Mouse (Mus musculus) heart, postnatal 25 days (tissue): ENCODE results near the gene Adm. TPM values are rescaled to one million over a fixed set of nuclear protein-coding genes. Genes with fewer than 3 reads are reported as not detected.
"Not testable (repeated sequence)": the region's sequence is repeated elsewhere in the genome, so short reads cannot be mapped to it uniquely, and the experiment has no call there.

Source experiments
- DNase-seq: peaks from one replicate; pipeline ENCODE4 v3.0.0; 2022; ENCODE audit warnings: low spot score
- intact Hi-C: fragments of 180-260 bp; cut with DNase I; formaldehyde crosslinking; loops from one replicate; pipeline ENCODE4 v1.15.1; 2025
- total RNA-seq, 2 experiments: library from RNA; stranded (reverse); gene quantifications; 2 replicates each; pipeline ENCODE4 v1.2.3; 2021

Adm gene
- total RNA-seq, result 10 to 100 TPM in 1 of 2 experiments, 1 to 10 TPM in 1; 9.6 to 13.0 TPM

DNA sequence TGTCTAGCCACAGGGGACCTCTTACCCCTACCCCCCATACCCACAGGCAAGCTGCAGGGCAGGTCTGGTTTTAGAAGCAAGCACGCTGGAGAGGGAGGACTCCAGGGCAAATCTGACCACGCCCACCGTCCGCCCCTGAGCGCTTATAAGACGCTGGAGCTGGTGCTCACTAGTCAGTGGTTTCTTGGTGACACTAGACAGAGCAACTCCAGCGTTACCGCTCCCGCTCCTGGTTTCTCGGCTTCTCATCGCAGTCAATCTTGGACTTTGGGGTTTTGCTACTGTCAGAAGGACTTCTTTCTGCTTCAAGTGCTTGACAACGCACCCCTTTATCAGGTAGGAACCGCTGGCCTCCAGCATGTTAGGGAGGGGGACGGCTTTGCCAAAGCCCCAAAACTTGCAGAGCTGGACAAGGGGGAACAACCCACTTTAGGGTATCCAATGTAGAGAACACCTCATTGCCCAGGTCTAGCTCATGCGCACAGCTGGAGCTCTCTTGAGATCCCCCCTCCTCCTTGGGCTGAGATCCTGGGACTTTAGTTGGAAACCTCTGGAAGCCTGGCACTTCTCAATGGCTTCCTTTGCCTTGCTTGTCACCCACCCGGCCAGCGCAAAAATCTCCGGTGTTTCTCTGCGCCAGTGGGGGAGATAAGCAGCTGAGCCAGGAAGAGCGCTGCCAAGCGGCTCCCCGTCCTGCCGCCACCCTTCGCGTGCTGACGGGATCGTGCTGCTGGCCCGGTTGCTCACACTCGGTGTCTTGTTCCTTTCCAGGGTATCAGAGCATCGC, at the start of gene Adm:
TSS of gene Adm (plus strand) at position 176 of the 787 bp plus-strand sequence.
- intact Hi-C loops, result loop anchor here (5.0 kb wide), 2 partner anchors 45 to 240 kb away; no protein-coding TSS in a partner anchor
- peak; percentile 78 for DNase-seq

- intact Hi-C loops, result loop anchor here (5.0 kb wide), 1 partner anchor 44 kb away; the partner anchor contains the start of gene Adm
- no peak for DNase-seq
Observed at GRCm38 (mm10) chr7:110583705-110584104, 43.8 kb upstream of the Adm start.

DNA sequence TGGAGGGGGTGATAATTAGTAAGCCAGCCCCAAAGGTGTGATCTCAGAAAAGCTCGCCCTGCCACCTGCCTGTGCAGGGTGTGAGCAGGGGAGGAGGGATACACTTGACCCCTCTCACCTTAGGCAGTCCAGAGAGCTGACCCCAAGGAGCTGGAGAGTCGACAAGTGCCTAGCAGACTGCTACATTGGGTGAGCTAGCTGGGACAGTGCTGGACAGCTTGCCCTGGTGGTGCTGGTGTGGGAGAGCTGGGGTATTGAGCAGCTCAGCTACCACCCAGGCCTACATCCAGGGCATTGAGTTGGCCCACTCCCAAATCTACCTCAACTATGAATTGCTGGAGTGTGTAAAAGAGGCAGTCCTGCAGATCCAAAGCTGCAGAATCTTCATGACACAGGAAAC, 43.3 kb upstream of the Adm start:
- no peak for DNase-seq
- intact Hi-C loops, result loop anchor here (5.0 kb wide), 1 partner anchor 43 kb away; the partner anchor contains the start of gene Adm

DNA sequence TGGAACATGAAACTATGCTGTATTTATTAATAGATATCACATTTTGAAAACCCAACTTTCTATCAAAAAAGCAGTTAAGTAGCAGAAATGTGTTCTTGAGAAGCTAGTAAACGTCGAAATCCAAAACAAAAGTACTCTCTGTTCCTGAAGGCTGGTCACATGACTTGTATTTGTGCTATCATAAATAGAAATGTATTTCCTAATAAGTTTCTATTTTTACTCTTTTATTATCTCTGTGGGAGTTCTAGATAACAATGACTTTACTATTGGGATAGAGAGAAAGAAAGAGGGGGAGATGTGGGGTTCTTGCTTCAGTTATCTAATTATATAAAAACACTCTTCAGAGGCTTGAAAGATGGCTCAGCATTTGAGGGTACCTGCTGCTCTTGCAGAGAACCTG, 42.2 kb upstream of the Adm start:
- no peak for DNase-seq
- intact Hi-C loops, result no loop called here

- DNase-seq, result no peak
- intact Hi-C loops, result no loop called here
Observed at GRCm38 (mm10) chr7:110587721-110588120, 39.7 kb upstream of the Adm start.

DNA sequence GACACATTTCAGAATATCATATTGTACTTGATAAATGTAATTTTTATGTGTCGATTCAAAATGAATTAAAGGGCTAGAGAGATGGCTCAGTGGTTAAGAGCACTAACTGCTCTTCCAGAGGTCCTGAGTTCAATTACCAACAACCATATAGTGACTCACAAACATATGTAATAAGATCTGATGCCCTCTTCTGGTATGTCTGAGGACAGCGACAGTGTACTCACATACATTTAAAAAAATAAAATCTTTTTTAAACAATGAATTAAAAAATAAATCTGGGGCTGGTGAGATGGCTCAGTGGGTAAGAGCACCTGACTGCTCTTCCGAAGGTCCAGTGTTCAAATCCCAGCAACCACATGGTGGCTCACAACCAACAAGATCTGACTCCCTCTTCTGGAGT, 33.5 kb upstream of the Adm start:
- DNase-seq, result not testable (repeated sequence)
- intact Hi-C loops, result loop anchor here (5.0 kb wide), 1 partner anchor 42 kb away; no protein-coding TSS in a partner anchor

DNA sequence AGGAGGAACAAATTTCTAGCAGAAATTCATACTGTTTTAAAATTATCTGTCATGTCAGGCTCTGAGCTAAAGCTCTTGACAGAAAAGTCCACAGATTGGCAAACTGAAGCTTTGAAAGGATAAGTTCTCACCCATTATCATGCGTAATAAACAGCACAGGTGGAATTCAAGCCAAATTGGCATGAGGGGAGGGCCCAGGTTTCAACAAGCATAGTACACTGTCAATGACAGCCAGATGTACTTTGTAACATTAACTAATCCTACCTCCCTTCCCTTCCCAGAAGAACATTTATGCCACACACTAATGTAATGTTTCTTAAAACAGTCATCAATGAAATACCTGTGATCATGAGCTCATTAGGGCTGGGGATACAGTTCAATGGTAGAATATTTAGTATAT, 30.3 kb upstream of the Adm start:
- intact Hi-C loops, result loop anchor here (2.0 kb wide), 1 partner anchor 20 kb away; no protein-coding TSS in a partner anchor
- DNase-seq, result no peak

DNA sequence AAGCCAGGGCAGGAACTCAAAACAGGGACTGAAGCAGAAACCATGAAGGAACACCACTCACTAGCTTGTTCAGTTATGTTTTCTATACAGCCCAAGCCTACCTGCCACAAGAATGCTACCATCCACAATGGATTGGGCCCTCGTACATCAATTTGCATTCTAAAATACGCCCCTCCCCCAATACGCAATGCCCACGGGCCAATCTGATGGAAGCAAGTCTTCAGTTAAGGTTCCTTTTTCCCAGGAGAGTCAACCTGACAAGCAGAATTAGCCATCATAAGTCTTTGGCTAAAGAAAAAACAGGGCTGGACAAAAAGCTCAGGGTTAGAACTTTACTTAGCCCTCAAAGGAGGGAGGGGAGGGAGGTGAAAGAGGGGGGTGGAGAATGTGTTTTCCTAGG, 22.0 kb upstream of the Adm start:
- DNase-seq, result no peak
- intact Hi-C loops, result no loop called here

GRCm38 (mm10) chr7:110606906-110607305, 20.6 kb upstream of the Adm start:
- no peak for DNase-seq
- intact Hi-C loops, result no loop called here

GRCm38 (mm10) chr7:110613381-110614132, 13.9 kb upstream of the Adm start:
- intact Hi-C loops, result no loop called here
- DNase-seq, result no peak

GRCm38 (mm10) chr7:110614133-110615063, 13.1 kb upstream of the Adm start, which contains the start of gene Sbf2:
Sbf2 (minus strand) TSS chr7:110614922.
- intact Hi-C loops, result no loop called here
- peak; percentile 84 for DNase-seq

DNA sequence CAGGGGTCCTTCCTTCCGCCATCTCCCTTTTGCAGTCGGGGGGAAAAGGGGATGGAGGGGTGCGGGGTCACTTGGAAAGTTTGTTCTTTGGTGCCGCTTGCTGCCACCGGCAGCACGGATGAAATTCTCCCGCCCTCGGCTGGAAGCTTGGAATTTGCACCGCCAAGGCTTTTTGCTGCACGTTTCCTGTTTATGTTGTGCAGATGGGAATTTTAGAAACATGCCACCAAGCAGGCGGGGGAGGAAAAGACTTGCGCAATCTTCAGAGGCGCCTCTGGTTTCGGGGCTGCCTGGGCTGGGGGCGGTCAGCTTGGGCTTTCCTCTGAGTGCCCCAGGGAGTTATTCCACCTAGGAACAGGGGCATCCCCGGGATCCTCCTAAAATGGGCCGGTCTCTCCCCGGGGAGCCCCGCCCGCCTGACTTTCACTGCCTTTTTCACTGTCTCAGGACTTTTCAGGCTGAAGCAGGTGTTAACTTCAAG, 12.3 kb upstream of the Adm start:
- peak; percentile 58 for DNase-seq
- intact Hi-C loops, result no loop called here

GRCm38 (mm10) chr7:110615792-110616191, 11.7 kb upstream of the Adm start:
- DNase-seq, result no peak
- intact Hi-C loops, result no loop called here

DNA sequence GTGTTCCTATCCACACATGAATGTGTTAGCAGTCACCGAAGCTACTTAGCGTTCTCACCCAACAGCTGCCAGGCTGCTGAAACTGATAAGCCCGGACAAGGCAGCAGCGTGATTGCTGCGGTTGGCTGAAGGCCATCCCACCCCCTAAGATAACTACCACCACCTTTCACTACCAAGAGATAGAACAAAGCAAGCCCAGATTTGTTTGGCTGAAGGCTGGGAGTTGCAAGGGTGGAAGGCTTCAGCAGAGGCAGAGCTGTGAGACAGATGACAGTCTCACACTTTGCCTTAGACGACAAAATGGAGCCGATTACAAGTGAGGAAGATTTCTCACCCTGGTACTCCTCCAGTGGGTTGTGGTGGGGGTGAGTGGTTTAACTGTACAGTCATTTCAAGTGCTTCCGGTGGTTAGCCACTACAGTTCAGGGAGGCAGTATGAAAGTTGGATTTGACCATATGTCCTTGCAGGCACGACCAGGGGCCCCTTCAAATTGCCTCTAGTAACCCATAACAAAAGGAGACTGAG, 8.3 kb upstream of the Adm start:
- no peak for DNase-seq

DNA sequence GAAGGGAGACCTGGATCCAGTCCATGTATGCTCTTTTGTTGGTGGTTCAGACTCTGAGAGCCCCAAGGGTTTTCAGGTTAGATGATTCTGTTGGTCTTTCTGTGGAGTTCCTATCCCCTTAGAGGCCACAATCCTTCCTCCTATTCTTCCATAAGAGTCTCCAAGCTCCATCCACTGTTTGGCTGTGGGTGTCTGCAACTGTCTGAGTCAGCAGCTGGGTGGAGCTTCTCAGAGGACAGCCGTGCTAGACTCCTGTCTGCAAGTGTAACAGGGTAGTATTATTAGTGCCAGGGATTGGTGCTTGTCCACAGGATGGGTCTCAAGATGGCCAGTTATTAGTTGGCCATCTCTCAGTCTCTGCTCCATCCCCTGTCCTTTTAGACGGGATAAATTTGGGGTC, 3.4 kb upstream of the Adm start:
- no peak for DNase-seq
- intact Hi-C loops, result no loop called here

More for the DNA sequence above, 8.3 kb upstream of the Adm start:
- intact Hi-C loops, result no loop called here

DNA sequence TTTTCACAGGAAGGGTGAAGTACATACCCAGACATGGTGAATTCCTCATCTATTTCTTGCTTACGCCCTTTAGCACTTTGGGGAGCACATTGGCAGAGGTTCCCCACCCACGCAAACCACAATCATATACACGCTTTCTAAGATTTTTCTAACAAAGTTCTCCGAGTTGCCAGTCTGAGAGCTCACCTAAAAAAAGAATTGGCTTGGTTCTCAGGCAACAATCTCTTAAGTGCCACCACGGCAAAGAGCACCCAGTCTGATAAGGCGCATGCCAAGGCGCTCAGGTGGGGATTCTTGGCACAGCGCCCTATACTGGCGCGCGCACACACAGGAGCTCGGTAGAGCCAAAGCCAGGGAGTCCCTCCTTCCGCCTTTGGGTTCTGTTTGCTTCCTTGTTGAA, 2.5 kb upstream of the Adm start:
- intact Hi-C loops, result loop anchor here (5.0 kb wide), 2 partner anchors 43 to 238 kb away; no protein-coding TSS in a partner anchor

DNA sequence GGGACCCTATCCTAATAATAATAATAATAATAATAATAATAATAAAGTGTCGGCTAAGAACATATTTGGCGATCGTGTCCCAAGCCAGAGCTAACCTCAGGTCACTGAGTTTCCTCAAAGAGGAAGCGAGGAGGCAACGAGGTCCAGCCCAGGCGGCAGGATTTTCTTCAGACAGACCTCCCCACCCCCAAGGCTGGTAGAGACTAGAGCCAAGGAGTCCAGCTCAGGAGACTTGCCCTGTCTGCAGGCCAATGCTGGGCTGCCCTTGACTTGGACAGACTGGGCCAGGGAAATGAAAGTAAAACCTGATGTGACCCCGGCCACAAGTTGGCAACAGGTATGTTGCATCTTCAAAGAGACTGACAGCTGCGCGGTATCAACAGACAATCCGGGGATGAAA, 2.0 kb upstream of the Adm start:
- intact Hi-C loops, result loop anchor here (5.0 kb wide), 2 partner anchors 43 to 238 kb away; no protein-coding TSS in a partner anchor
- DNase-seq, result no peak

More for the DNA sequence above, 2.5 kb upstream of the Adm start:
- no peak for DNase-seq

DNA sequence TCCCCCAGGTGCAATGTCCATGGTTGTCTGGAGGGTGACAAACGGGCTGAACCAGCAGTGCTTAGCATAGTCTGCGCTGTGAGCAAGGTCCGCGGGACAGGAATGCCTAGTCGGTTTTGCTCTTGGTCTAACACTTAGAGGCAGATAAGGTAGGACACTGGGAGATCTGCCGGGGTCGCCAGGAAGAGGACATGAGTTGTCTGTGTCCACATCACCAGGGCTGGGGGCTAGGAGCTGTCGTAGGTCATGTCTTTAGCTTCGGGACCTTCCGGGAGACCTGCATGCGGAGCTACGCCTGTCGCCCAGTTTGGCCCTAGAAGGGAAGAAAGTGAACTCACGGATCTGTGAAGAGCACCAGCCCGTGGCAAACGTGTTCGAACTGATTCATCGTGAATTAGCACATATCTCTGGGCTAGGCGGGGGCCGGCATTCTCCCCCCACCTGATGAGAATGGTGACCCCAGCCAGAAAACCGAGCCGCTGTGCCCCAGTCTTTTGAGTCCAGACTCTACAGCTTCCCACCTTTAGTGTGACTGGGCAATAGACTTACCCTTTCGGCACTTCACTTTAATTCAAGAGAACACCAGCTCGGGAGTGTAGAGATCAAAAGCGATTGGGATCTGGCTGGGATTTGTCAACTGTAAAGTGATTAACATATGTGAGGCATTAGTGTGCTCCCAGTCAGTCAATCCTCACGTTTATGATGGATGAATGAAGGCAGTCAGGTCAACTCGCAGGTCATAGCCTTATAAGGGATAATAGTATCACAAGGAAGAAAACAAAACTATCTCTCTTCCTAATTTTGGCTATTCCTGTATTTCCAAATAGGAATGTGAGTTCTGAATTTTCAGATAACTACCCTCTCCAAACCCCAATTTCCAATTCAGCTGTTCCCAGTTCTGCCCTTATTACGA, 1.0 kb upstream of the Adm start:
- no peak for DNase-seq
- intact Hi-C loops, result loop anchor here (5.0 kb wide), 2 partner anchors 44 to 239 kb away; no protein-coding TSS in a partner anchor
